Mouse (Mus musculus): ENCODE data around the gene Mtcl1. TPM values are rescaled to one million over a fixed set of nuclear protein-coding genes. Genes with fewer than 3 reads are reported as not detected.

The Mtcl1 gene
- polyA plus RNA-seq, 1 experiment from 2014 or later, result 14.3 TPM

DNA sequence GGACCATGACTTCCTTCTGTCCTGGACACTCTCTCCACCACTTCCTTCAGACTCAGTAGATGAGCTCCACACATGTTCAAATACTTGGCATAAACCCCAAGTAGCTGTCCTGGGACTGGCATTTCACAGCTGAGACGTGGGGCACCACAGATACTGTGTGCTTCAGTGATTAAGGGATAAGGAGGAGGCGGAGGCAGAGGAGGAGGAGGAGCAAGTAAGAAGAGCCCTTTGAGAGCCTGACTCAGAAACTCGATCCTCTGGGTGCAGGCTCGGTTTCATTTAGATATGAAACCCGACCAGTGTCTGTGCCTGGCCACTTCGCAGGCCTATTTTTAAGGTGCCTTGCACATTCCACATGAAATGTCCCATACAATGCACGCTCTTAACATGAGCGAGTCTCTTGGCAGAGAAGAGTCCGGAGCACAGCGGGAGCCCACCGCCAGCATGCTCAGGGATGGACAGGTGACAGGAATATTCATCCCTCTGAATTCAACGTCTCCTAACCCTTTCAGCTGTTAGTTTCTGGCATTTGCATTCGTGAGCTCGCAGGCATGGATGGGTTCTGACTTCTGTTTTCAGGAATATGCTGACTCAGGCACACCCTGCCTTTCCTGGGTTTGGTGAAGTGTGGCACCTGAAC, 74.8 kb downstream of the Mtcl1 start:
- Histone ChIP-seq H3K4me3 (ENCODE audit: low read depth, low read length) (no peak overlapping the region), H3K4me2 (no peak overlapping the region), H3K9ac (no peak overlapping the region), H3K9me3 (ENCODE audit: low read depth, low read length) (no peaks in the 10 kb centered on the region), H3K27me3 (ENCODE audit: insufficient read depth, low read length) (no peaks in the 10 kb centered on the region), H3K36me3 (ENCODE audit: insufficient read depth) (0 out of 2 replicates have a peak, but pooled peaks cover 5% of the 10 kb centered on the region), H3K27ac (ENCODE audit: low read depth) (no peak overlapping the region), H3K4me1 (ENCODE audit: insufficient read depth) (peaks cover 9% of the 10 kb centered on the region; the same call in 1 of the 2 replicates)
- ATAC-seq (ENCODE audit: insufficient read depth) (peak; percentile 64), DNase-seq (peak; percentile 55)
- TF ChIP-seq CTCF (IDR thresholded peaks at IDR 0.05; ENCODE audit: low read depth), result no peak
- 42% methylated on average over 14 of the region's 14 CpGs for WGBS

DNA sequence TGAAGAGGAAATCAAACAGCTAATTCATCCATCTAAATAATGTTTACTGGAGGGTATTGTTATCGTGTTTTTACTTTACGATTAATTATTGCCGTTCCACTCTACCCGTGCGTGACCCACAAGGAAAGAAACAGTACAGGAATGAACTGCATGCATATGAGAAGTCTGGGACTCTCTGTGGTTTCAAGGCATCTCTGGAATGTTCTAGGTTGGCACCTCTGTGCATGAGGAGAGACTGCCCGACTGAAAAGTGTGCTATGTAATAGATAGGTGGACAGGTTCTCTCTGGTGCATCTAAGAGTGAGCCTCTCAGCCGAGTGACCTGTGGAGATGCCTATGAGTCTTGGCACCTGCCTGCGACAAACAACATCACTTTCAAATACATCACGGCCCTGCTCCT, 78.7 kb downstream of the Mtcl1 start:
- no peak for ATAC-seq (ENCODE audit: insufficient read depth)
- Histone ChIP-seq H3K4me2 (no peak overlapping the region), H3K27me3 (ENCODE audit: insufficient read depth, low read length) (no peaks in the 10 kb centered on the region), H3K9ac (no peak overlapping the region), H3K4me1 (ENCODE audit: insufficient read depth) (peaks cover 8% of the 10 kb centered on the region; the same call in 1 of the 2 replicates), H3K9me3 (ENCODE audit: low read depth, low read length) (no peaks in the 10 kb centered on the region), H3K36me3 (ENCODE audit: insufficient read depth) (no peaks in the 10 kb centered on the region; the same call in 1 of the 2 replicates), H3K4me3 (ENCODE audit: low read depth, low read length) (no peak overlapping the region), H3K27ac (ENCODE audit: low read depth) (no peak overlapping the region)
- WGBS, result 60% methylated on average over 9 of the region's 9 CpGs
- no peak for DNase-seq
- TF ChIP-seq CTCF (IDR thresholded peaks at IDR 0.05; ENCODE audit: low read depth), result no peak

DNA sequence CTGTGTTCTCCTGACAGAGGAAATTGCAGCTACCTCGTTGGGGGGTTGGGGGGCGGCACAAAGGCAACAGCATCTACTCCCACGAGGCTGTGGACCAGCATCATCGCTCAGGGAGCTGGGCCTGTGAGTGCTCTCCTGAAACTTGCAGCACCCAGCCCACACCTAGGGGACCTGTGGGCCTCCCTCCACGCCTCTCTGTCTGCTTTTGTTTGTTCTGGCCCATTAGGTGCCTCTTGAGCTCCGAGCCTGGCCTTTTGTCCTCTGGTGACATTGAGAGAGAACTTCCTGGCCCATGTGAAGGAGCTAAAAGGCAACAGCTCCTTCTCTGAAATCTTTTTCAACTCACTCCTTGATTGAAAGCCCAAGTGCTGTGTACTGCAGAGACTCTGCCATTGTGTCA, 79.8 kb downstream of the Mtcl1 start:
- TF ChIP-seq CTCF (IDR thresholded peaks at IDR 0.05; ENCODE audit: low read depth), result no peak
- ATAC-seq (ENCODE audit: insufficient read depth), result 0 out of 2 replicates have a peak, but pooled peaks have one; percentile 23
- no peak for DNase-seq
- Histone ChIP-seq H3K9ac (no peak overlapping the region), H3K27ac (ENCODE audit: low read depth) (peak overlapping the region; percentile 16; the same call in 1 of the 2 replicates), H3K4me1 (ENCODE audit: insufficient read depth) (peaks cover 6% of the 10 kb centered on the region; the same call in 1 of the 2 replicates), H3K27me3 (ENCODE audit: insufficient read depth, low read length) (no peaks in the 10 kb centered on the region), H3K36me3 (ENCODE audit: insufficient read depth) (peaks cover 5% of the 10 kb centered on the region; the same call in 1 of the 2 replicates), H3K9me3 (ENCODE audit: low read depth, low read length) (no peaks in the 10 kb centered on the region), H3K4me3 (ENCODE audit: low read depth, low read length) (no peak overlapping the region), H3K4me2 (no peak overlapping the region)
- WGBS, result 45% methylated on average over 6 of the region's 6 CpGs

DNA sequence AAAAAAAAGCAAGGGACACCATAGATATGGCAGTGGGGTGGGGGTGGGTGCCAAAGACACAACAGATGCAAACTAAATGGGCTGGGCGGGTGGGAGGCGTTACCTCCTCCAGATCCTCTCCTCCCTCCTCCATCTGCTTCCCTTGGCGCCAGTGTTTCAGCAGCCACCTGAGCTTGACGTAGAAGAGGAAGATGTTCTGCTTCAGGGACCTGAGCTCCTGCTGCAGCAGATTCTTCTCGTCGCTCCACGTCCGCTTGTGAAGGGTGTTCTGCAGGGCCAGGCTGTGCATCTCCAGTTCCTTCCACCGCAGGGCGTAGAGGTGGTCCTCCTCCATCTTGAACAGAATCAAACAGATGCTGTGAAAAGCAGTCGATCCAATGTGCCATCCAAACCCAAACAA, 81.4 kb downstream of the Mtcl1 start:
- Histone ChIP-seq H3K9me3 (ENCODE audit: low read depth, low read length) (no peaks in the 10 kb centered on the region), H3K27me3 (ENCODE audit: insufficient read depth, low read length) (no peaks in the 10 kb centered on the region), H3K4me2 (no peak overlapping the region), H3K4me3 (ENCODE audit: low read depth, low read length) (no peak overlapping the region), H3K9ac (no peak overlapping the region), H3K36me3 (ENCODE audit: insufficient read depth) (peaks cover 8% of the 10 kb centered on the region; the same call in 1 of the 2 replicates), H3K27ac (ENCODE audit: low read depth) (no peak overlapping the region), H3K4me1 (ENCODE audit: insufficient read depth) (no peaks in the 10 kb centered on the region)
- no peak for TF ChIP-seq CTCF (IDR thresholded peaks at IDR 0.05; ENCODE audit: low read depth)
- DNase-seq, result no peak
- ATAC-seq (ENCODE audit: insufficient read depth), result no peak
- 93% methylated on average over 11 of the region's 11 CpGs for WGBS

DNA sequence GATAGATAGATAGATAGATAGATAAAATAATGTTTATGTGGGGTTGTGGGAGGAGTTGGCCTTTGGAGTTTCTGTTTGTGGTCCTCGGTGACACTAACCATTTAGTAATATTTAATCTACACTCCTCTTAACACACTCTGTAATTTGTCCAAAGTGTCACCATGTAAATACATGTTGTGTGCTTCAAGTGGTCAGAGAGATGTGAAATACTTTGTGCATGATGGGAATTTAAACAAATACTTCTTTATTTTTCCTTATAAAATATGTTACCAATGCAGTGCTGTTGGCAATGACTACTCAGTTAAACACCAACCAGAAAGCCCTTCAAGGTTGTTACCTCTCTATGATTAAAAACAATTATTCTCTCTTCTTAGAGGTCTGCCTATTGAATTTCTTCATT, 83.9 kb downstream of the Mtcl1 start:
- no peak overlapping the region for H3K9ac ChIP-seq
- WGBS, result 69% methylated on average over 1 of the region's 1 CpGs

DNA sequence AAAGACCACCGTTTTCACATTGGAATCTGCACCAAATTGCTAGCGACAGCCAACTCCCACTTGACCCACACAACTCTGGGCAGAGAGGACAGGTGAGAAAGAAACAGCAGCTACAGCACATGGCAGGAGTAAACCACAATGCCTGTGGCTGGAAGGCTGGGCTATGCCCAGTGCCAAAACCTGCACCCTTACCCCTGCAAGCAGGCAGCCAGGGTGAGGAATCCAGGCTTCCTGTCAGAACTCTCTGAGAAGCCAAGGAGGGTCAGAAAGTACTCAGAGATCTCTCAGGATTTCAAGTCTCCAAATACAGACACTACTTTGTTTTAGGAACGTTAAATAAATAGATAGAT, 84.3 kb downstream of the Mtcl1 start:
- H3K27ac ChIP-seq (ENCODE audit: low read depth), result no peak overlapping the region
- TF ChIP-seq CTCF (IDR thresholded peaks at IDR 0.05; ENCODE audit: low read depth), result no peak
- H3K27me3 ChIP-seq (ENCODE audit: insufficient read depth, low read length), result no peaks in the 10 kb centered on the region
- no peaks in the 10 kb centered on the region for H3K9me3 ChIP-seq (ENCODE audit: low read depth, low read length)
- 72% methylated on average over 3 of the region's 3 CpGs for WGBS
- no peaks in the 10 kb centered on the region for H3K4me1 ChIP-seq (ENCODE audit: insufficient read depth)
- H3K36me3 ChIP-seq (ENCODE audit: insufficient read depth), result peaks cover 8% of the 10 kb centered on the region; the same call in 1 of the 2 replicates
- no peak overlapping the region for H3K4me3 ChIP-seq (ENCODE audit: low read depth, low read length)
- no peak overlapping the region for H3K9ac ChIP-seq
- DNase-seq (no peak), ATAC-seq (ENCODE audit: insufficient read depth) (no peak)
- H3K4me2 ChIP-seq, result no peak overlapping the region

More for the DNA sequence above, 83.9 kb downstream of the Mtcl1 start:
- H3K4me1 ChIP-seq (ENCODE audit: insufficient read depth), result no peaks in the 10 kb centered on the region
- no peaks in the 10 kb centered on the region for H3K27me3 ChIP-seq (ENCODE audit: insufficient read depth, low read length)
- H3K27ac ChIP-seq (ENCODE audit: low read depth), result no peak overlapping the region
- H3K9me3 ChIP-seq (ENCODE audit: low read depth, low read length), result no peaks in the 10 kb centered on the region
- no peak for TF ChIP-seq CTCF (IDR thresholded peaks at IDR 0.05; ENCODE audit: low read depth)
- no peak overlapping the region for H3K4me3 ChIP-seq (ENCODE audit: low read depth, low read length)
- no peak for DNase-seq
- no peak for ATAC-seq (ENCODE audit: insufficient read depth)
- no peak overlapping the region for H3K4me2 ChIP-seq
- peaks cover 8% of the 10 kb centered on the region; the same call in 1 of the 2 replicates for H3K36me3 ChIP-seq (ENCODE audit: insufficient read depth)

DNA sequence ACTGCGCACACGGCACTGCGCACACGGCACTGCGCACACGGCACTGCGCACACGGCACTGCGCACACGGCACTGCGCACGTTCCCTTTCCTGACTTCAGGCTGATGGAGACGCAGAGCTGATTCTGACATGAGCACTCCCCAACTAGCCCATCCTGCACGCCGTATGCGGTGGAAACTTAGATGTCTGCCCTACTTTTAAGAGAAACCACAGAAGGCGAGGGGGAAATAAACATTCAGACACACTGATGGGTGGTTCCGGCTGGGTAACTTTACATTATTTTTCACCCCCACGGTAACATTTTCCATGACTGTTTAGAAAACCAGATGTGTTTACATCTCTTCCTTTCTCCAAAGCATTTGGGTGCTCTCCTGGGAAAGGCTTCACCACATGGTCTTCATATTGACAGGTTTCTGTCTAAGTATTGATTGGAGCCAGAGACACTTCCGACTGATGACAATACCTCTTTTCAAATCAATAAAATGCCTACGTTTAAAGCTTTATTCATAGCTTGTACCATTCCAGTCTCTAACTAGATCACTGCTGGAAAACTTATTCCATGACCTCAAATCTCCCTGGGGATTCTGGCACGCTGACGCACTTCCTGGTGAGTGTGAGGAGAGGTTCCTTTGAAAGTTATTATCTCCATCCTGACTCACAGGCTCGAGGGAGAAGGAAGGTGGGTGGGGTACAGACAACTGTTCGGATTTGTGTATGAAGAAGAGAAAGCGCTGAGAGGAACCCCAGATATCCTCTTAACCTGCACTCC, 84.8 kb downstream of the Mtcl1 start:
- Histone ChIP-seq H3K4me2 (no peak overlapping the region), H3K27me3 (ENCODE audit: insufficient read depth, low read length) (no peaks in the 10 kb centered on the region), H3K36me3 (ENCODE audit: insufficient read depth) (peaks cover 8% of the 10 kb centered on the region; the same call in 1 of the 2 replicates), H3K9me3 (ENCODE audit: low read depth, low read length) (no peaks in the 10 kb centered on the region), H3K4me3 (ENCODE audit: low read depth, low read length) (no peak overlapping the region), H3K4me1 (ENCODE audit: insufficient read depth) (no peaks in the 10 kb centered on the region), H3K27ac (ENCODE audit: low read depth) (no peak overlapping the region), H3K9ac (no peak overlapping the region)
- TF ChIP-seq CTCF (IDR thresholded peaks at IDR 0.05; ENCODE audit: low read depth), result no peak
- DNase-seq (no peak), ATAC-seq (ENCODE audit: insufficient read depth) (no peak)
- WGBS, result 71% methylated on average over 26 of the region's 26 CpGs

Measured in lung, embryonic 14.5 days (tissue).